9 mouse cellular contexts compared by ENCODE assay signal in the genomic region with DNA sequence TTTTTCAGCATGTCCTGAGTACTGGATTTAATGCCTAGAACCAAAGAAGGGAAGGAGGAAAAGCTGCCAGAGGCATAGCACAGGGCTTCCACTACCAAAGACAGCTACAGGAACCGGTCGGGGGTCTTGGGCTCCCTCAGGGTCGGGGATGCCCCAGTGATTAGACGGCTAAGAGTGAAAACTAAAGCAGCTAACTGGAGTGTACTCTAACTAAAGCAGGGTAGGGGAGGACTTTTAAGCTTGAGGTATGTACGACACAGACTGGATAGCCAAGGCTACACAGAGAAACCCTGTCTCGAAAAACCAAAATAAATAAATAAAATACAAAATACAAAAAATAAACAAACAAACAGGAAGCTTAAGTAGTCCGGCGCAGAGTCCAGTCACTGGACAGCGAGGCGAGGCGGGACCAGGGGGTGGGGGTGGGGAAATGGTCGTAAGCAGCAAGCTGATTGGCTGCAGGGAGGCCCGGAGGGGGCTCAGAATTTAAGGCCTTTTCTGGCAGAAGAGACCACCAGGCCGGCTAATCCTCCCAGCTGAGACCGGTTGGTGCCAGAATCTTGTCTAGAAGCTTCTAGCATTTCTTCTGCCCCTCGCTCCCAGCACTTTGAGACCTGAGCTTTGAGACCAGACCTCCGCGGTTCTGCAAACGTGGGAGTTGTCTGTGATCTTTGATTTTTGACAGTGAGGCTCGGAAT. TPM values are rescaled to one million over a fixed set of nuclear protein-coding genes. Genes with fewer than 3 reads are reported as not detected.
A peak's percentile ranks its signal among the peaks of the same experiment; 100 is the strongest.
DNase-seq lines count a peak whose midpoint lies in the region; ATAC-seq and TF ChIP-seq lines count a peak whose summit lies in the region.
"Had no signal": no experiment of that assay in that cellular context is flagged by ENCODE, and none has a peak within 500 bp of the region (broad histone marks: within the 10 kb centered on the region; RNA-seq: fewer than 3 reads in every experiment).

TSS of gene Sat2 (plus strand) at position 454 of the 698 bp plus-strand sequence.

- H3K27ac ChIP-seq in forebrain, postnatal 0 days (ENCODE audit: low read depth, low read length): peak within 1 kb of the TSS; percentile 86
- H3K27ac ChIP-seq in hindbrain, embryonic 12.5 days: peak within 1 kb of the TSS; percentile 75
- peak within 1 kb of the TSS; percentile 91 for H3K27ac ChIP-seq in limb, embryonic 10.5 days
- H3K27ac ChIP-seq in midbrain, embryonic 15.5 days: peak within 1 kb of the TSS; percentile 82

- H3K9ac ChIP-seq in forebrain, postnatal 0 days: peak within 1 kb of the TSS; percentile 69
- peak within 1 kb of the TSS; percentile 78 for H3K9ac ChIP-seq in hindbrain, embryonic 12.5 days
- peak within 1 kb of the TSS; percentile 63 for H3K9ac ChIP-seq in midbrain, embryonic 15.5 days

- no peaks in the 10 kb centered on the region for H3K36me3 ChIP-seq in forebrain, postnatal 0 days (ENCODE audit: insufficient read depth)
- no peaks in the 10 kb centered on the region for H3K36me3 ChIP-seq in hindbrain, embryonic 12.5 days
- H3K36me3 ChIP-seq in limb, embryonic 10.5 days: no peaks in the 10 kb centered on the region
- H3K36me3 ChIP-seq in midbrain, embryonic 15.5 days (replicated peaks): no peaks in the 10 kb centered on the region

- no peak for TF ChIP-seq CTCF in forebrain, postnatal 0 days (IDR thresholded peaks at IDR 0.05; ENCODE audit: low read depth)

- peak within 1 kb of the TSS; percentile 63 for H3K4me2 ChIP-seq in forebrain, postnatal 0 days (ENCODE audit: low read depth)
- peak within 1 kb of the TSS; percentile 74 for H3K4me2 ChIP-seq in hindbrain, embryonic 12.5 days (replicated peaks)
- peak within 1 kb of the TSS; percentile 79 for H3K4me2 ChIP-seq in midbrain, embryonic 15.5 days

- ATAC-seq in forebrain, postnatal 0 days: peak; percentile 93
- ATAC-seq in hindbrain, embryonic 12.5 days (ENCODE audit: low FRiP score): peak; percentile 81
- peak; percentile 90 for ATAC-seq in midbrain, embryonic 15.5 days (replicated peaks)
- no peak for ATAC-seq in megakaryocyte progenitor cell, adult 5-6 weeks (replicated peaks; ENCODE audit: poor library complexity)

- H3K4me3 ChIP-seq in forebrain, postnatal 0 days (ENCODE audit: low read depth, low read length): peak within 1 kb of the TSS; percentile 50
- H3K4me3 ChIP-seq in hindbrain, embryonic 12.5 days: peak within 1 kb of the TSS; percentile 48
- H3K4me3 ChIP-seq in limb, embryonic 10.5 days: peak within 1 kb of the TSS; percentile 57
- peak within 1 kb of the TSS; percentile 50 for H3K4me3 ChIP-seq in midbrain, embryonic 15.5 days

- peak; percentile 55 for DNase-seq in layer of hippocampus, adult 11-12 months (ENCODE audit: low spot score)
- DNase-seq in layer of hippocampus, adult 9-10 months (ENCODE audit: low spot score): no peak
- DNase-seq in cerebellum, adult 18-20 months: peak; percentile 53 to 68
- peak; percentile 85 for DNase-seq in forebrain, postnatal 0 days
- peak; percentile 86 for DNase-seq in limb, embryonic 10.5 days (ENCODE audit: low spot score)

- H3K27me3 ChIP-seq in forebrain, postnatal 0 days (ENCODE audit: insufficient read depth, low read length): no peaks in the 10 kb centered on the region
- peaks cover 2% of the 10 kb centered on the region; the same call in 1 of the 2 replicates for H3K27me3 ChIP-seq in hindbrain, embryonic 12.5 days
- peaks cover 13% of the 10 kb centered on the region for H3K27me3 ChIP-seq in limb, embryonic 10.5 days (ENCODE audit: low read depth, poor library complexity, severe bottlenecking)
- H3K27me3 ChIP-seq in midbrain, embryonic 15.5 days (replicated peaks): no peaks in the 10 kb centered on the region

- 1% methylated on average over 20 of the region's 20 CpGs for WGBS in forebrain, postnatal 0 days
- 1% methylated on average over 20 of the region's 20 CpGs for WGBS in hindbrain, embryonic 12.5 days
- 1% methylated on average over 20 of the region's 20 CpGs for WGBS in limb, embryonic 10.5 days
- WGBS in midbrain, embryonic 15.5 days: 0% methylated on average over 20 of the region's 20 CpGs

- H3K9me3 ChIP-seq in forebrain, postnatal 0 days (ENCODE audit: low read length): no peaks in the 10 kb centered on the region
- H3K9me3 ChIP-seq in hindbrain, embryonic 12.5 days (replicated peaks): no peaks in the 10 kb centered on the region
- H3K9me3 ChIP-seq in limb, embryonic 10.5 days (replicated peaks): no peaks in the 10 kb centered on the region
- H3K9me3 ChIP-seq in midbrain, embryonic 15.5 days: no peaks in the 10 kb centered on the region

- H3K4me1 ChIP-seq in forebrain, postnatal 0 days (ENCODE audit: insufficient read depth): peaks cover 9% of the 10 kb centered on the region
- peaks cover 16% of the 10 kb centered on the region for H3K4me1 ChIP-seq in hindbrain, embryonic 12.5 days
- H3K4me1 ChIP-seq in limb, embryonic 10.5 days: peaks cover 17% of the 10 kb centered on the region
- H3K4me1 ChIP-seq in midbrain, embryonic 15.5 days: peaks cover 11% of the 10 kb centered on the region

RNA-seq across cellular contexts. Expression of gene Sat2, which starts in this region (rescaled TPM):
- 8.6 and 18.9 TPM in 2 replicates for total RNA-seq in forebrain, postnatal 0 days (2014; rRNA removed)
- 27.3 and 28.0 TPM in 2 replicates for polyA plus RNA-seq in forebrain, postnatal 0 days (2015; fragmentation: Nextera tagmentation; extraction: Ambion mirVana)
- 24.4 and 26.6 TPM in 2 replicates for polyA plus RNA-seq in hindbrain, embryonic 12.5 days (2016; fragmentation: Nextera tagmentation; extraction: Ambion mirVana)
- 9.1 and 13.7 TPM in 2 replicates for polyA plus RNA-seq in limb, embryonic 10.5 days (2016; fragmentation: Nextera tagmentation; extraction: Ambion mirVana)
- 23.5 and 24.9 TPM in 2 replicates for polyA plus RNA-seq in midbrain, embryonic 15.5 days (2015; fragmentation: Nextera tagmentation; extraction: Ambion mirVana)
- not detected in 2 replicates for total RNA-seq in megakaryocyte progenitor cell, adult 5-6 weeks (2015)
- 0.37 and 1.5 TPM in 2 replicates for total RNA-seq in megakaryocyte progenitor cell, adult 5-6 weeks (2017)
- total RNA-seq: neutrophil, adult 5-6 weeks had no signal
